Mouse (Mus musculus) midbrain, postnatal 0 days (tissue): ENCODE measurements around the gene Zdhhc16. TPM values are rescaled to one million over a fixed set of nuclear protein-coding genes. Genes with fewer than 3 reads are reported as not detected.

Source experiments
- ATAC-seq: fragments of 200-750 bp; cut with Nextera tagmentation; 2 replicates; pipeline ENCODE4 v1.8.0; 2017; ENCODE audit warnings: moderate number of reproducible peaks, mild to moderate bottlenecking, moderate TSS enrichment, moderate library complexity; ENCODE audit not compliant: low FRiP score
- DNase-seq: peaks from one replicate; pipeline ENCODE4 v3.0.0-alpha.2; 2015; ENCODE audit warnings: low spot score
- H3K27ac ChIP-seq: fragments of 300-500 bp; sonication (generic); 2 replicates; pipeline ENCODE4 v1.5.1; 2014; ENCODE audit warnings: low read depth, mild to moderate bottlenecking, low read length, mixed read lengths
- H3K27me3 ChIP-seq: fragments of 300-500 bp; sonication (generic); 2 replicates; pipeline ENCODE4 v1.6.1; 2014; ENCODE audit warnings: low read length, control low read depth, mixed read lengths; ENCODE audit not compliant: insufficient read depth
- H3K36me3 ChIP-seq: fragments of 300-500 bp; sonication (generic); 2 replicates; pipeline ENCODE4 v1.6.1; 2014; ENCODE audit warnings: low read length, control low read depth, mixed read lengths; ENCODE audit not compliant: insufficient read depth
- H3K4me1 ChIP-seq: fragments of 300-500 bp; sonication (generic); 2 replicates; pipeline ENCODE4 v1.6.1; 2014; ENCODE audit warnings: mild to moderate bottlenecking, control low read depth, antibody characterized with exemption, low read length, mixed read lengths; ENCODE audit not compliant: insufficient read depth
- H3K4me2 ChIP-seq: fragments of 300-500 bp; sonication (generic); 2 replicates; pipeline ENCODE4 v1.6.1; 2014; ENCODE audit warnings: low read depth, mild to moderate bottlenecking, low read length, mixed read lengths; ENCODE audit not compliant: poor library complexity, severe bottlenecking
- H3K4me3 ChIP-seq: fragments of 300-500 bp; sonication (generic); 2 replicates; pipeline ENCODE4 v1.5.1; 2014; ENCODE audit warnings: low read depth, mild to moderate bottlenecking, low read length, moderate library complexity
- H3K9ac ChIP-seq: fragments of 300-500 bp; sonication (generic); replicated peaks from 2 replicates; pipeline ENCODE4 v1.6.1; 2014; ENCODE audit warnings: mild to moderate bottlenecking, low read length, moderate library complexity, mixed read lengths; ENCODE audit not compliant: poor library complexity, severe bottlenecking
- H3K9me3 ChIP-seq: fragments of 300-500 bp; sonication (generic); 2 replicates; pipeline ENCODE4 v1.6.1; 2016; ENCODE audit warnings: low read length, control low read depth
- CTCF ChIP-seq: IDR thresholded peaks from 2 replicates; pipeline ENCODE4 v1.5.1; 2016; ENCODE audit warnings: antibody characterized with exemption, mild to moderate bottlenecking
- WGBS: fragments of 180-500 bp; shearing (Covaris S2); extraction: QIAGEN DNeasy Blood & Tissue Kit; methylation state at CpG from one replicate; pipeline ENCODE4 v1.1.7; 2014; 5-methylcytosine and 5-hydroxymethylcytosine counted together
- polyA plus RNA-seq: library from polyadenylated mRNA; unstranded; fragments of >200 nt; fragmentation: Nextera tagmentation; extraction: Ambion mirVana; gene quantifications from 2 replicates; pipeline ENCODE4 v1.2.1, GENCODE M21; 2015
- total RNA-seq: library from RNA; depleted of rRNA; stranded (reverse); fragments of >200 nt; gene quantifications from 2 replicates; pipeline ENCODE4 v1.2.3, GENCODE M21; 2014

The Zdhhc16 gene
- total and polyA plus RNA-seq, 2 experiments from 2014 or later, result 49.2 to 86.7 TPM

GRCm38 (mm10) chr19:41943841-41944240, 10.6 kb downstream of the Zdhhc16 start:
- H3K9me3 ChIP-seq, result no peaks in the 10 kb centered on the region
- WGBS, result 92% methylated on average over 7 of the region's 7 CpGs
- no peaks in the 10 kb centered on the region for H3K27me3 ChIP-seq

GRCm38 (mm10) chr19:41952287-41952686, 19.0 kb downstream of the Zdhhc16 start:
- Histone ChIP-seq H3K4me1 (no peaks in the 10 kb centered on the region), H3K36me3 (peaks cover 79% of the 10 kb centered on the region), H3K27me3 (no peaks in the 10 kb centered on the region), H3K27ac (no peak overlapping the region), H3K9me3 (no peaks in the 10 kb centered on the region), H3K9ac (no peak overlapping the region), H3K4me2 (no peak overlapping the region), H3K4me3 (no peak overlapping the region)
- TF ChIP-seq CTCF, result peak; percentile 66
- DNase-seq (peak; percentile 26), ATAC-seq (no peak)
- 82% methylated on average over 4 of the region's 4 CpGs for WGBS

More at GRCm38 (mm10) chr19:41943841-41944240, 10.6 kb downstream of the Zdhhc16 start:
- DNase-seq (no peak), ATAC-seq (no peak)
- H3K9ac ChIP-seq, result no peak overlapping the region
- H3K4me2 ChIP-seq, result no peak overlapping the region
- H3K4me3 ChIP-seq, result no peak overlapping the region
- peaks cover 79% of the 10 kb centered on the region for H3K36me3 ChIP-seq
- H3K27ac ChIP-seq, result no peak overlapping the region
- TF ChIP-seq CTCF, result no peak
- no peaks in the 10 kb centered on the region for H3K4me1 ChIP-seq

- Histone ChIP-seq H3K36me3 (peaks cover 74% of the 10 kb centered on the region), H3K9me3 (no peaks in the 10 kb centered on the region), H3K27ac (no peak overlapping the region), H3K4me2 (no peak overlapping the region), H3K9ac (no peak overlapping the region), H3K4me3 (no peak overlapping the region), H3K4me1 (no peaks in the 10 kb centered on the region), H3K27me3 (no peaks in the 10 kb centered on the region)
- 92% methylated on average over 3 of the region's 3 CpGs for WGBS
- no peak for ATAC-seq
- no peak for DNase-seq
- TF ChIP-seq CTCF, result no peak
Measured at GRCm38 (mm10) chr19:41953574-41953973, 20.3 kb downstream of the Zdhhc16 start.

- no peaks in the 10 kb centered on the region for H3K4me1 ChIP-seq
- H3K9ac ChIP-seq, result no peak overlapping the region
- DNase-seq (no peak), ATAC-seq (no peak)
- H3K4me2 ChIP-seq, result no peak overlapping the region
- peaks cover 15% of the 10 kb centered on the region for H3K36me3 ChIP-seq
- no peaks in the 10 kb centered on the region for H3K27me3 ChIP-seq
- WGBS, result 94% methylated on average over 7 of the region's 7 CpGs
- TF ChIP-seq CTCF, result no peak
- no peak overlapping the region for H3K4me3 ChIP-seq
- no peak overlapping the region for H3K27ac ChIP-seq
- no peaks in the 10 kb centered on the region for H3K9me3 ChIP-seq
Measured at GRCm38 (mm10) chr19:41969618-41970017, 36.3 kb downstream of the Zdhhc16 start.

GRCm38 (mm10) chr19:41973891-41974794, 40.9 kb downstream of the Zdhhc16 start:
- peak; percentile 54 for DNase-seq
- no peak for ATAC-seq
- no peaks in the 10 kb centered on the region for H3K9me3 ChIP-seq
- H3K36me3 ChIP-seq, result no peaks in the 10 kb centered on the region; the same call in 1 of the 2 replicates
- no peak for TF ChIP-seq CTCF
- H3K9ac ChIP-seq, result no peak overlapping the region
- no peaks in the 10 kb centered on the region for H3K4me1 ChIP-seq
- no peak overlapping the region for H3K27ac ChIP-seq
- no peaks in the 10 kb centered on the region for H3K27me3 ChIP-seq
- no peak overlapping the region for H3K4me3 ChIP-seq
- no peak overlapping the region for H3K4me2 ChIP-seq
- WGBS, result 52% methylated on average over 13 of the region's 13 CpGs

GRCm38 (mm10) chr19:41980422-41980818, 47.1 kb downstream of the Zdhhc16 start:
- H3K9me3 ChIP-seq, result no peaks in the 10 kb centered on the region
- H3K27me3 ChIP-seq, result 0 out of 2 replicates have a peak, but pooled peaks cover 4% of the 10 kb centered on the region
- no peaks in the 10 kb centered on the region for H3K4me1 ChIP-seq
- H3K27ac ChIP-seq, result peak overlapping the region; percentile 80; the same call in 1 of the 2 replicates
- peak overlapping the region; percentile 80 for H3K4me2 ChIP-seq
- H3K4me3 ChIP-seq, result peak overlapping the region; percentile 86
- DNase-seq (peak; percentile 26), ATAC-seq (peak; percentile 4; the same call in 1 of the 2 replicates)
- H3K9ac ChIP-seq, result peak overlapping the region; percentile 76
- H3K36me3 ChIP-seq, result no peaks in the 10 kb centered on the region
- TF ChIP-seq CTCF, result no peak
- WGBS, result under 1% methylated on average over 16 of the region's 16 CpGs
